Mouse (Mus musculus) stomach, embryonic 15.5 days (tissue): ENCODE results near the gene Myo10. TPM values are rescaled to one million over a fixed set of nuclear protein-coding genes. Genes with fewer than 3 reads are reported as not detected.

Experiments used
- ATAC-seq: fragments of 200-750 bp; cut with Nextera tagmentation; 2 replicates; pipeline ENCODE4 v1.8.0; 2017; ENCODE audit warnings: low read depth, moderate number of reproducible peaks, moderate TSS enrichment; ENCODE audit not compliant: insufficient read depth, low FRiP score
- H3K27ac ChIP-seq: fragments of 300-500 bp; sonication (generic); 2 replicates; pipeline ENCODE4 v1.5.1; 2015; ENCODE audit warnings: mild to moderate bottlenecking, inconsistent platforms
- H3K27me3 ChIP-seq: fragments of 300-500 bp; sonication (generic); replicated peaks from 2 replicates; pipeline ENCODE4 v1.6.1; 2015; ENCODE audit warnings: inconsistent platforms
- H3K36me3 ChIP-seq: fragments of 300-500 bp; sonication (generic); 2 replicates; pipeline ENCODE4 v1.6.1; 2015; ENCODE audit warnings: inconsistent platforms
- H3K4me1 ChIP-seq: fragments of 300-500 bp; sonication (generic); 2 replicates; pipeline ENCODE4 v1.6.1; 2015; ENCODE audit warnings: inconsistent platforms
- H3K4me2 ChIP-seq: fragments of 300-500 bp; sonication (generic); 2 replicates; pipeline ENCODE4 v1.6.1; 2015; ENCODE audit warnings: mild to moderate bottlenecking, inconsistent platforms
- H3K4me3 ChIP-seq: fragments of 300-500 bp; sonication (generic); replicated peaks from 2 replicates; pipeline ENCODE4 v1.5.1; 2015; ENCODE audit warnings: inconsistent platforms
- H3K9ac ChIP-seq: fragments of 300-500 bp; sonication (generic); 2 replicates; pipeline ENCODE4 v1.6.1; 2015; ENCODE audit warnings: inconsistent platforms
- H3K9me3 ChIP-seq: fragments of 300-500 bp; sonication (generic); 2 replicates; pipeline ENCODE4 v1.6.1; 2016; ENCODE audit warnings: inconsistent platforms
- WGBS: fragments of 180-500 bp; shearing (Covaris S2); methylation state at CpG from one replicate; pipeline ENCODE4 v1.1.7; 2015; 5-methylcytosine and 5-hydroxymethylcytosine counted together
- polyA plus RNA-seq: library from polyadenylated mRNA; unstranded; fragments of >200 nt; fragmentation: Nextera tagmentation; extraction: Ambion mirVana; gene quantifications from 2 replicates; pipeline ENCODE4 v1.2.1, GENCODE M21; 2015

Myo10 gene
- polyA plus RNA-seq, 1 experiment from 2014 or later = 32.4 TPM

- no peak overlapping the region for H3K4me3 ChIP-seq
- 76% methylated on average over 5 of the region's 5 CpGs for WGBS
- H3K9me3 ChIP-seq = no peaks in the 10 kb centered on the region
- no peak overlapping the region for H3K27ac ChIP-seq
- peaks cover 8% of the 10 kb centered on the region; the same call in 1 of the 2 replicates for H3K4me1 ChIP-seq
- no peaks in the 10 kb centered on the region for H3K36me3 ChIP-seq
- no peak for ATAC-seq
- no peak overlapping the region for H3K4me2 ChIP-seq
- H3K27me3 ChIP-seq = no peaks in the 10 kb centered on the region
- no peak overlapping the region for H3K9ac ChIP-seq
Measured at GRCm38 (mm10) chr15:25653680-25654079, 31.4 kb downstream of the Myo10 start.

GRCm38 (mm10) chr15:25662833-25663519 is 40.7 kb downstream of the Myo10 start:
- H3K4me3 ChIP-seq = no peak overlapping the region
- H3K27me3 ChIP-seq = no peaks in the 10 kb centered on the region
- peak overlapping the region; percentile 34 for H3K4me2 ChIP-seq
- H3K36me3 ChIP-seq = 0 out of 2 replicates have a peak, but pooled peaks cover 4% of the 10 kb centered on the region
- H3K27ac ChIP-seq = peak overlapping the region; percentile 89
- H3K4me1 ChIP-seq = peaks cover 12% of the 10 kb centered on the region; the same call in 1 of the 2 replicates
- peak; percentile 96 for ATAC-seq
- H3K9ac ChIP-seq = no peak overlapping the region
- 24% methylated on average over 8 of the region's 8 CpGs for WGBS
- H3K9me3 ChIP-seq = no peaks in the 10 kb centered on the region

- no peak overlapping the region for H3K27ac ChIP-seq
- no peak for ATAC-seq
- H3K4me1 ChIP-seq = 0 out of 2 replicates have a peak, but pooled peaks cover 4% of the 10 kb centered on the region
- no peak overlapping the region for H3K4me3 ChIP-seq
- WGBS = 55% methylated on average over 16 of the region's 16 CpGs
- H3K9me3 ChIP-seq = no peaks in the 10 kb centered on the region
- no peaks in the 10 kb centered on the region for H3K27me3 ChIP-seq
- no peak overlapping the region for H3K9ac ChIP-seq
- H3K4me2 ChIP-seq = no peak overlapping the region
- 0 out of 2 replicates have a peak, but pooled peaks cover 4% of the 10 kb centered on the region for H3K36me3 ChIP-seq
Measured at GRCm38 (mm10) chr15:25669283-25670247, 47.2 kb downstream of the Myo10 start.

GRCm38 (mm10) chr15:25673231-25673980 is 51.1 kb downstream of the Myo10 start:
- Histone ChIP-seq H3K4me1 (peaks cover 20% of the 10 kb centered on the region; the same call in 1 of the 2 replicates), H3K4me3 (no peak overlapping the region), H3K9me3 (no peaks in the 10 kb centered on the region), H3K4me2 (no peak overlapping the region), H3K36me3 (no peaks in the 10 kb centered on the region), H3K27me3 (no peaks in the 10 kb centered on the region), H3K9ac (no peak overlapping the region), H3K27ac (no peak overlapping the region; the same call in 1 of the 2 replicates)
- ATAC-seq = no peak
- WGBS = 33% methylated on average over 6 of the region's 6 CpGs

- Histone ChIP-seq H3K4me3 (no peak overlapping the region), H3K4me2 (no peak overlapping the region), H3K27ac (no peak overlapping the region), H3K36me3 (no peaks in the 10 kb centered on the region), H3K27me3 (no peaks in the 10 kb centered on the region), H3K9ac (no peak overlapping the region), H3K4me1 (peaks cover 26% of the 10 kb centered on the region), H3K9me3 (no peaks in the 10 kb centered on the region)
- no peak for ATAC-seq
- WGBS = 88% methylated on average over 17 of the region's 17 CpGs
Measured at GRCm38 (mm10) chr15:25674099-25674931, 52.0 kb downstream of the Myo10 start.

GRCm38 (mm10) chr15:25674932-25675250 is 52.6 kb downstream of the Myo10 start:
- peaks cover 26% of the 10 kb centered on the region for H3K4me1 ChIP-seq
- 81% methylated on average over 4 of the region's 4 CpGs for WGBS
- no peak overlapping the region for H3K9ac ChIP-seq
- H3K36me3 ChIP-seq = no peaks in the 10 kb centered on the region
- H3K9me3 ChIP-seq = no peaks in the 10 kb centered on the region
- no peak overlapping the region for H3K4me2 ChIP-seq
- no peak for ATAC-seq
- no peak overlapping the region for H3K4me3 ChIP-seq
- no peak overlapping the region for H3K27ac ChIP-seq
- no peaks in the 10 kb centered on the region for H3K27me3 ChIP-seq

- 91% methylated on average over 11 of the region's 11 CpGs for WGBS
- Histone ChIP-seq H3K9ac (no peak overlapping the region), H3K36me3 (no peaks in the 10 kb centered on the region), H3K9me3 (no peaks in the 10 kb centered on the region), H3K4me2 (no peak overlapping the region), H3K27ac (no peak overlapping the region), H3K4me1 (peaks cover 28% of the 10 kb centered on the region), H3K27me3 (no peaks in the 10 kb centered on the region), H3K4me3 (no peak overlapping the region)
- no peak for ATAC-seq
Measured at GRCm38 (mm10) chr15:25675359-25675758, 53.0 kb downstream of the Myo10 start.

- Histone ChIP-seq H3K4me3 (no peak overlapping the region), H3K9ac (no peak overlapping the region), H3K4me1 (peaks cover 35% of the 10 kb centered on the region), H3K36me3 (no peaks in the 10 kb centered on the region), H3K27me3 (no peaks in the 10 kb centered on the region), H3K9me3 (no peaks in the 10 kb centered on the region), H3K4me2 (no peak overlapping the region), H3K27ac (no peak overlapping the region)
- 68% methylated on average over 13 of the region's 13 CpGs for WGBS
- ATAC-seq = no peak
Measured at GRCm38 (mm10) chr15:25676056-25676785, 53.9 kb downstream of the Myo10 start.

GRCm38 (mm10) chr15:25679081-25679480 is 56.8 kb downstream of the Myo10 start:
- 51% methylated on average over 3 of the region's 3 CpGs for WGBS
- H3K9me3 ChIP-seq = no peaks in the 10 kb centered on the region
- H3K9ac ChIP-seq = no peak overlapping the region
- H3K4me3 ChIP-seq = no peak overlapping the region
- ATAC-seq = no peak
- H3K4me2 ChIP-seq = no peak overlapping the region
- peaks cover 35% of the 10 kb centered on the region for H3K4me1 ChIP-seq
- H3K36me3 ChIP-seq = no peaks in the 10 kb centered on the region
- H3K27ac ChIP-seq = no peak overlapping the region
- no peaks in the 10 kb centered on the region for H3K27me3 ChIP-seq

- WGBS = 64% methylated on average over 4 of the region's 4 CpGs
- Histone ChIP-seq H3K27ac (no peak overlapping the region), H3K27me3 (no peaks in the 10 kb centered on the region), H3K4me2 (no peak overlapping the region), H3K36me3 (no peaks in the 10 kb centered on the region), H3K4me3 (no peak overlapping the region), H3K9ac (no peak overlapping the region), H3K4me1 (peaks cover 35% of the 10 kb centered on the region), H3K9me3 (no peaks in the 10 kb centered on the region)
- ATAC-seq = no peak
Measured at GRCm38 (mm10) chr15:25679616-25680015, 57.3 kb downstream of the Myo10 start.
